Mouse (Mus musculus): ENCODE measurements around the gene Fbxl17. TPM values are rescaled to one million over a fixed set of nuclear protein-coding genes. Genes with fewer than 3 reads are reported as not detected.

The Fbxl17 gene
- polyA plus RNA-seq, 1 experiment from 2014 or later, result 4.3 TPM

GRCm38 (mm10) chr17:63168019-63168788 is 331.6 kb downstream of the Fbxl17 start:
- Histone ChIP-seq H3K27ac (ENCODE audit: low read depth, low read length) (no peak overlapping the region), H3K9ac (ENCODE audit: low read depth, low read length) (no peak overlapping the region), H3K27me3 (replicated peaks; ENCODE audit: control insufficient read depth, insufficient read depth, low read length) (no peaks in the 10 kb centered on the region), H3K4me2 (replicated peaks; ENCODE audit: low read depth) (no peak overlapping the region), H3K4me1 (replicated peaks; ENCODE audit: control insufficient read depth, insufficient read depth, low read length) (no peaks in the 10 kb centered on the region), H3K9me3 (ENCODE audit: control insufficient read depth) (no peaks in the 10 kb centered on the region), H3K4me3 (ENCODE audit: low read depth, low read length) (no peak overlapping the region), H3K36me3 (ENCODE audit: control insufficient read depth, insufficient read depth) (no peaks in the 10 kb centered on the region)
- 63% methylated on average over 5 of the region's 5 CpGs for WGBS
- no peak for TF ChIP-seq CTCF (IDR thresholded peaks at IDR 0.05; ENCODE audit: low read depth)
- ATAC-seq, result no peak

GRCm38 (mm10) chr17:63167248-63167647 is 332.6 kb downstream of the Fbxl17 start:
- no peaks in the 10 kb centered on the region for H3K9me3 ChIP-seq (ENCODE audit: control insufficient read depth)
- TF ChIP-seq CTCF (IDR thresholded peaks at IDR 0.05; ENCODE audit: low read depth), result no peak
- WGBS, result 85% methylated on average over 3 of the region's 3 CpGs

GRCm38 (mm10) chr17:63166692-63167091 is 333.1 kb downstream of the Fbxl17 start:
- no peak for TF ChIP-seq CTCF (IDR thresholded peaks at IDR 0.05; ENCODE audit: low read depth)
- Histone ChIP-seq H3K9ac (ENCODE audit: low read depth, low read length) (no peak overlapping the region), H3K4me3 (ENCODE audit: low read depth, low read length) (no peak overlapping the region), H3K27ac (ENCODE audit: low read depth, low read length) (no peak overlapping the region), H3K4me1 (replicated peaks; ENCODE audit: control insufficient read depth, insufficient read depth, low read length) (no peaks in the 10 kb centered on the region), H3K9me3 (ENCODE audit: control insufficient read depth) (no peaks in the 10 kb centered on the region), H3K27me3 (replicated peaks; ENCODE audit: control insufficient read depth, insufficient read depth, low read length) (no peaks in the 10 kb centered on the region), H3K36me3 (ENCODE audit: control insufficient read depth, insufficient read depth) (no peaks in the 10 kb centered on the region), H3K4me2 (replicated peaks; ENCODE audit: low read depth) (no peak overlapping the region)
- WGBS, result 83% methylated on average over 3 of the region's 3 CpGs
- ATAC-seq, result no peak

More at GRCm38 (mm10) chr17:63167248-63167647, 332.6 kb downstream of the Fbxl17 start:
- Histone ChIP-seq H3K4me3 (ENCODE audit: low read depth, low read length) (no peak overlapping the region), H3K9ac (ENCODE audit: low read depth, low read length) (no peak overlapping the region), H3K36me3 (ENCODE audit: control insufficient read depth, insufficient read depth) (no peaks in the 10 kb centered on the region), H3K4me1 (replicated peaks; ENCODE audit: control insufficient read depth, insufficient read depth, low read length) (no peaks in the 10 kb centered on the region), H3K27ac (ENCODE audit: low read depth, low read length) (no peak overlapping the region), H3K27me3 (replicated peaks; ENCODE audit: control insufficient read depth, insufficient read depth, low read length) (no peaks in the 10 kb centered on the region), H3K4me2 (replicated peaks; ENCODE audit: low read depth) (no peak overlapping the region)
- ATAC-seq, result no peak

GRCm38 (mm10) chr17:63165847-63166246 is 334.0 kb downstream of the Fbxl17 start:
- WGBS, result 85% methylated on average over 13 of the region's 13 CpGs
- no peaks in the 10 kb centered on the region for H3K9me3 ChIP-seq (ENCODE audit: control insufficient read depth)
- no peak for ATAC-seq
- no peaks in the 10 kb centered on the region for H3K4me1 ChIP-seq (replicated peaks; ENCODE audit: control insufficient read depth, insufficient read depth, low read length)
- no peak for TF ChIP-seq CTCF (IDR thresholded peaks at IDR 0.05; ENCODE audit: low read depth)
- no peak overlapping the region for H3K4me2 ChIP-seq (replicated peaks; ENCODE audit: low read depth)
- H3K9ac ChIP-seq (ENCODE audit: low read depth, low read length), result no peak overlapping the region
- no peaks in the 10 kb centered on the region for H3K27me3 ChIP-seq (replicated peaks; ENCODE audit: control insufficient read depth, insufficient read depth, low read length)
- no peaks in the 10 kb centered on the region for H3K36me3 ChIP-seq (ENCODE audit: control insufficient read depth, insufficient read depth)
- no peak overlapping the region for H3K27ac ChIP-seq (ENCODE audit: low read depth, low read length)
- H3K4me3 ChIP-seq (ENCODE audit: low read depth, low read length), result no peak overlapping the region

GRCm38 (mm10) chr17:63164289-63164688 is 335.5 kb downstream of the Fbxl17 start:
- Histone ChIP-seq H3K27ac (ENCODE audit: low read depth, low read length) (no peak overlapping the region), H3K4me3 (ENCODE audit: low read depth, low read length) (no peak overlapping the region), H3K36me3 (ENCODE audit: control insufficient read depth, insufficient read depth) (no peaks in the 10 kb centered on the region), H3K9ac (ENCODE audit: low read depth, low read length) (no peak overlapping the region), H3K27me3 (replicated peaks; ENCODE audit: control insufficient read depth, insufficient read depth, low read length) (no peaks in the 10 kb centered on the region), H3K4me1 (replicated peaks; ENCODE audit: control insufficient read depth, insufficient read depth, low read length) (no peaks in the 10 kb centered on the region), H3K4me2 (replicated peaks; ENCODE audit: low read depth) (no peak overlapping the region), H3K9me3 (ENCODE audit: control insufficient read depth) (no peaks in the 10 kb centered on the region)
- 65% methylated on average over 1 of the region's 1 CpGs for WGBS
- no peak for ATAC-seq
- no peak for TF ChIP-seq CTCF (IDR thresholded peaks at IDR 0.05; ENCODE audit: low read depth)

- TF ChIP-seq CTCF (IDR thresholded peaks at IDR 0.05; ENCODE audit: low read depth), result no peak
- Histone ChIP-seq H3K27me3 (replicated peaks; ENCODE audit: control insufficient read depth, insufficient read depth, low read length) (no peaks in the 10 kb centered on the region), H3K36me3 (ENCODE audit: control insufficient read depth, insufficient read depth) (no peaks in the 10 kb centered on the region), H3K4me1 (replicated peaks; ENCODE audit: control insufficient read depth, insufficient read depth, low read length) (no peaks in the 10 kb centered on the region), H3K9ac (ENCODE audit: low read depth, low read length) (no peak overlapping the region), H3K9me3 (ENCODE audit: control insufficient read depth) (no peaks in the 10 kb centered on the region), H3K4me3 (ENCODE audit: low read depth, low read length) (no peak overlapping the region), H3K4me2 (replicated peaks; ENCODE audit: low read depth) (no peak overlapping the region), H3K27ac (ENCODE audit: low read depth, low read length) (no peak overlapping the region)
- 81% methylated on average over 5 of the region's 5 CpGs for WGBS
- no peak for ATAC-seq
Measured at GRCm38 (mm10) chr17:63161953-63162352, 337.9 kb downstream of the Fbxl17 start.

Measured in intestine, postnatal 0 days (tissue).